Mouse (Mus musculus) midbrain, embryonic 13.5 days (tissue): ENCODE results near the gene Ovol2. TPM values are rescaled to one million over a fixed set of nuclear protein-coding genes. Genes with fewer than 3 reads are reported as not detected.

Experiments used
- ATAC-seq: fragments of 200-750 bp; cut with Nextera tagmentation; 2 replicates; pipeline ENCODE4 v1.8.0; 2017; ENCODE audit warnings: mild to moderate bottlenecking, moderate TSS enrichment, moderate library complexity
- H3K27ac ChIP-seq: fragments of 300-500 bp; sonication (generic); 2 replicates; pipeline ENCODE4 v1.5.1; 2015; ENCODE audit warnings: inconsistent platforms, mild to moderate bottlenecking, moderate library complexity
- H3K27me3 ChIP-seq: fragments of 300-500 bp; sonication (generic); 2 replicates; pipeline ENCODE4 v1.6.1; 2015; ENCODE audit warnings: mild to moderate bottlenecking, inconsistent platforms
- H3K36me3 ChIP-seq: fragments of 300-500 bp; sonication (generic); 2 replicates; pipeline ENCODE4 v1.6.1; 2015; ENCODE audit warnings: mild to moderate bottlenecking, inconsistent platforms
- H3K4me1 ChIP-seq: fragments of 300-500 bp; sonication (generic); replicated peaks from 2 replicates; pipeline ENCODE4 v1.6.1; 2015; ENCODE audit warnings: inconsistent platforms
- H3K4me2 ChIP-seq: fragments of 300-500 bp; sonication (generic); replicated peaks from 2 replicates; pipeline ENCODE4 v1.6.1; 2015; ENCODE audit warnings: moderate library complexity, mild to moderate bottlenecking, inconsistent platforms
- H3K4me3 ChIP-seq: fragments of 300-500 bp; sonication (generic); replicated peaks from 2 replicates; pipeline ENCODE4 v1.5.1; 2015; ENCODE audit warnings: mild to moderate bottlenecking, inconsistent platforms
- H3K9ac ChIP-seq: fragments of 300-500 bp; sonication (generic); replicated peaks from 2 replicates; pipeline ENCODE4 v1.6.1; 2015; ENCODE audit warnings: mild to moderate bottlenecking, inconsistent platforms
- H3K9me3 ChIP-seq: fragments of 300-500 bp; sonication (generic); 2 replicates; pipeline ENCODE4 v1.6.1; 2016; ENCODE audit warnings: mild to moderate bottlenecking, inconsistent platforms
- WGBS: fragments of 180-500 bp; shearing (Covaris S2); methylation state at CpG from one replicate; pipeline ENCODE4 v1.1.7; 2015; 5-methylcytosine and 5-hydroxymethylcytosine counted together
- polyA plus RNA-seq: library from polyadenylated mRNA; unstranded; fragments of >200 nt; fragmentation: Nextera tagmentation; extraction: Ambion mirVana; gene quantifications from 2 replicates; pipeline ENCODE4 v1.2.1, GENCODE M21; 2015

Gene Ovol2
- polyA plus RNA-seq, 1 experiment from 2014 or later = not detected

DNA sequence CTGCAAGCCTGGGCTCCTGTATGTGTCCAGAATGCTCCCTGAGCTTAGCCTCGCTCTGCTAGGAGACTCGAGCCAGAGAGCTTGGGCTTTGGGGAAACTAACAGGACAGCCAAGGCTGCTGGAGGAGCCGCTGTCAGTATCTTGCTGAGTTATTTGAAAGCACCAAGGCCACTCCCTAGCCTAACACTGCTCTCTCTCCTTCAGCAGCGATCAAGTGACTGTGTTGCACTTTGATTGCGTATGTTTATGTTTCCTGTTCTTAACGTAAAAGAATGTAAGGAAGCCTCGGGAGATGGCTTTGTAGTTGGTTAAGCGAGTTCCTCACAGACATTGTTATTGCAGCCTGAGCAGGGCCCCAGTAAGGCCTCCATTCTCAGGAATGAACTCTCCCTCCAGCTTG, 57.2 kb downstream of the Ovol2 start:
- no peak for ATAC-seq
- Histone ChIP-seq H3K4me2 (no peak overlapping the region), H3K4me1 (peaks cover under 1% of the 10 kb centered on the region; the same call in 1 of the 2 replicates), H3K36me3 (peaks cover 19% of the 10 kb centered on the region), H3K27ac (no peak overlapping the region), H3K27me3 (no peaks in the 10 kb centered on the region), H3K9ac (no peak overlapping the region), H3K4me3 (no peak overlapping the region), H3K9me3 (no peaks in the 10 kb centered on the region)
- WGBS = 76% methylated on average over 8 of the region's 8 CpGs

DNA sequence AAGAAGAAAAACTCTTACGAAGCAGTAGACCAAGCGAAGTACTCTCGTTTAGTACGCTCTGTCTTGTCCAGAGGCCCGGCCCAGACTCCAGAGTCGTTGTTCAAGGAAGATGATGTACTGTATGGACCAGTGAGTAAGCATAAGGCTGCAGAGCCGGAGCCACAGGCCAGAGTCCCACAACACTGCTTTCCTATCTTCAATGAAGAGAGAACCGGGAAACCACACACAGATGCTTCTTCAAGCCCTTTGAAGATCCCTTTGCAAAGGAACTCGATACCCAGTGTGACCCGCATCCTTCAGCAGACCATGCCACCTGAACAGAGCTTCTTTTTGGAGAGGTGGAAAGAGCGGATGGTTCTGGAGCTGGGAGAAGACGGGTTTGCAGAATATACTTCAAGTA, 59.9 kb downstream of the Ovol2 start:
- WGBS = 91% methylated on average over 12 of the region's 12 CpGs
- Histone ChIP-seq H3K27me3 (no peaks in the 10 kb centered on the region), H3K4me2 (no peak overlapping the region), H3K4me1 (peaks cover 25% of the 10 kb centered on the region), H3K9me3 (no peaks in the 10 kb centered on the region), H3K4me3 (no peak overlapping the region), H3K27ac (no peak overlapping the region), H3K36me3 (peaks cover 5% of the 10 kb centered on the region), H3K9ac (no peak overlapping the region)
- ATAC-seq = no peak

DNA sequence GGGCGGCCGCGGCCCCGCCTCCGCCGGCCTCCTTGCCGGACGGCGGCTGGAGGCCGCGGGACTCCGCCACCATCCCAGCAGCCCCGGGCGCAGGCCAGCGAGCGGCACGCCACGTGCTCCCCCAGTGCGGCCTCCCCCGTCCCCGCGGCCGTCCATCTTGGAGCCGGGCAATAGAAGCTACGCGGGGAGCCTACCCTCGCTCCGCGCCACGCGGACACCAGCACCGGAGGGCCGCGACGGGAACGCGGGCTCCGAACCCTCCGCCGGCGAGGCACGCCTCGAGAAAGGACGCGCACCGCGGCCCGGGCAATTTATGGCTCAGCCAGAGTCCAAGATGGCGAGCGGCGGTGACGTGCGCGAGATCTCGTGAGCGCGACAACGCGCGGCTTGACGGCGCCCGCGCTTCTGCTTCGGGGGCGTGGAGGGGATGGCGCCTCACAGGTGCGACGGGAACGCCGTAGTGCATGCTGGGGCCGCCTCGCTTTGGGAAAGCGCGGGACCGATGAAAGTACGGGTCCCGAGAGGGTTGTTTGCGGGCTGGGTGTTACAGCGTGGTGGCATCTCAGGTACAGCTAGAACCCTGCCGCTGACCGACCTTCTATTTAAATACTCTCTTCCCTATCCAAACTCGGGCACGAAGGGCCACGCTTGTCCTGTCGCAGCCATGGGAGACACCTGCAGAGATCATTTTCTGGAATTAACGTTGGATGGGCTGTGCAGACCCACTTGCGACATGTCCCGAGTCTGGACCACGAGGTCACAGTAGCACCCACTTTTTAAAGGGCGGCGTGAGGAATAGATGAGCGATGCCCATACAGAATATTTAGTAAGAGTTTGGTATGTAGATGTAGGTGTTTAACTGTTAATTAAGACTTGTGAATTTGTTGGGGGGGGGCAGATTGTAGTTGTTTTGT, 61.2 kb downstream of the Ovol2 start, which contains the start of the genes Mgme1 and Snx5:
Mgme1 (plus strand) TSS at position 157 of the 914 bp plus-strand sequence.
Snx5 (minus strand) TSS at position 400 of the 914 bp plus-strand sequence.
- WGBS = under 1% methylated on average over 80 of the region's 93 CpGs
- Histone ChIP-seq H3K4me1 (peaks cover 33% of the 10 kb centered on the region), H3K4me2 (peak within 1 kb of the TSS; percentile 71), H3K27me3 (no peaks in the 10 kb centered on the region), H3K9me3 (no peaks in the 10 kb centered on the region), H3K9ac (peak within 1 kb of the TSS; percentile 95), H3K27ac (peak within 1 kb of the TSS; percentile 90), H3K36me3 (no peaks in the 10 kb centered on the region), H3K4me3 (peak within 1 kb of the TSS; percentile 92)
- peak; percentile 98 for ATAC-seq

DNA sequence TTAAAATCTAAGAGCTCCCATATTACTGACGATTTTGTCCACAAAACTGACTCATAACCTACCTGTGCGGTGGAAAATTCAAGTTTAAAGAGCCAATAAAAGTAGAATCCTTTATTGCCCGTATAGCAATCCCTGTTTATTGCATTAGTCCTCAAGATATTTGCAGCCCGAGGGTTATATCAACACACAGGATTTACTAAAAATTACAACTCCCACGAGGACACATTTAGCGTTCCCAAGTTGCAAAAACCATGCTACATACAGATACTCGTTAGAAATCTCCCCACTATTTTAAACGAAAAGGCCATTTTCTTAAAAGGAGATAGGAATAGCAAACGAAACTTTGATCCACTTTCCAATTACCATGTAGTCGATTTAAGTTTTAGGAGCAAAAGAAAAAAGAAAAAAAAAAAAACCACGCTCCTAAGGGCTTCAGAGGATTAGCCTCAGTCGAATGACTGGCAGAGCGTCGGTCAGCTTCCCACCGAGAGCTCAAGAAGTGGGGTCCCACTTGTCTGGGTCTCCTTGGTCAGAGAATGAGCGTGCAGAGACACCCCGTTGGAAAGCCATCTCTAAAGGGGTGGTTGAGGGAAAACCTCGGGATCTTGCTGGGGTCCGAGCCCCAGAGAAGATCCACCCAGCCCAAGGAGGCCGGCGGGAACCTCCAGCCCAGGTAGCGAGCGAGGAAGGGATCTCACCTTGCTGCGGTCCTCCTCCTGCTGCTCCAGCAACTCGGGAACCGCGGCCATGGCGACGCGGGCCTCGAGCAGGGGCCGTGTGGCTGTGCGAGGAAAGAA, 62.1 kb downstream of the Ovol2 start:
- peak; percentile 29; the same call in 1 of the 2 replicates for ATAC-seq

DNA sequence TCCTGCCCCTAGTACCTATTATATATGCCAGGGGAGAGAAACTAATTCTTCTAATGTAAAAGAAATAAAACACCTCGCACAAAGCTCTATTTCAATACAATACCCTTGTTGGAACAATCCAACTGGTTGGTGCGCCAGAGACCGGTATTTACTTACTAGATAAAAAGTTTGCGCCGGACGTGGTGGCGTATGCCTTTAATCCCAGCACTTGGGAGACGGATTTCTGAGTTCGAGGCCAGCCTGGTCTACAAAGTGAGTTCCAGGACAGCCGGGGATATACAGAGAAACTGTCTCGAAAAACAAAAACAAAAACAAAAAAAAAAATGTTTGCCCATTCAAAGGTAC, 62.7 kb downstream of the Ovol2 start:
- Histone ChIP-seq H3K9me3 (no peaks in the 10 kb centered on the region), H3K27ac (no peak overlapping the region), H3K4me1 (peaks cover 33% of the 10 kb centered on the region), H3K4me3 (peak overlapping the region; percentile 92), H3K4me2 (peak overlapping the region; percentile 71), H3K36me3 (no peaks in the 10 kb centered on the region), H3K9ac (peak overlapping the region; percentile 95), H3K27me3 (no peaks in the 10 kb centered on the region)
- under 1% methylated on average over 11 of the region's 11 CpGs for WGBS
- no peak for ATAC-seq

More for the DNA sequence above, 62.1 kb downstream of the Ovol2 start:
- Histone ChIP-seq H3K4me2 (peak overlapping the region; percentile 71), H3K27me3 (no peaks in the 10 kb centered on the region), H3K36me3 (no peaks in the 10 kb centered on the region), H3K9ac (peak overlapping the region; percentile 95), H3K9me3 (no peaks in the 10 kb centered on the region), H3K4me1 (peaks cover 33% of the 10 kb centered on the region), H3K27ac (peak overlapping the region; percentile 90), H3K4me3 (peak overlapping the region; percentile 92)
- under 1% methylated on average over 26 of the region's 33 CpGs for WGBS

DNA sequence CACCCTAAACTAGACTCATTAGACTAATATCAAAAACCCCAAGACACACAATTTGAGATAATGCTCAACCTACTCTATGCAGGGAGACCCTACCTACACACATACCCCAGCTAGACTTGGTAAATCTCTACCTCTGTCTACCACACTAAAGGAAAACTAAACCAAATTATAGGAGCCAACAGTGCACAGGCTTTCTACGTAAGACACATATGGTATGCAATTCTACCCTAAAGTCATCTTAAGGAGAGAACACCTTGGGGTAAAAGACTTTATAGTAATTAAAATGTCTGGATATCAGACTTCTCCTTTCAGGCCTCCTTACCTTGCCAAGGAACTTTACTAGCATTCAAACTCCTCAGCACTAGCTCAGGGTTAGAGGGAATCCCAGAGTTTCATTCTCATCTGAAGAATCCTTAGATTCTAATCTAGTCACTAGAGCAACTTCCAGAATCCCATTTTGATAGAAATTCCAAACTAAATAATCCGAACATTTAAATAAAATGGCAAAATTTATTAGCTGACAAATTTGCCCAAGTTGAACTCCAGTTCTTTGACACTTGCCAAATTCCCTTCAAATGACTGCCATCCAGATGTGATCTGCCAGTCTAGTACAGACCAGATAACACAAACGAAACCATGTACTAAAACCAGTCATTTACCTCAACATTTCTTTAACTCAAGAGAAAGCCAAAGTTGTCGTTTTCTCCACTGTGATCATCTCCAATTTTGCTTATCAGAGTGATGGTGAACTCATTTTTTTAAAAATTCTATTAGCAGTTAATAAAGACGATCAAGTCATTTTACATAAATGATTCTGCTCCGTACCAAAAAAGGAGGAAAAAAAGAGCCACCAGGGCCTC, 63.3 kb downstream of the Ovol2 start:
- WGBS = 10% methylated on average over 6 of the region's 6 CpGs

DNA sequence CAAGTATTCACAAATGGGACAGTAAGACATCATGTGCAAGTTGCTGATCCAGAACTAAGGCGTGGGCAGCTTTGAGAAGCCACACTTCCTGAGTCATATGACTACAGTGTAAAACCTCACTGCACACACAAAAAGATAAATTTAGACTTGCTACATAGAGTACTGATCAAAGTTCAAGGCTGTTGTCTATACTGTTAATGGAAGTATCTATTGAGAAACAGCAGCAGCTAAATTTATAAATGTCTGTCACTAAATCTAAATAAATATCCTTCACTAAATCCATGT, 64.3 kb downstream of the Ovol2 start:
- no peak overlapping the region for H3K9ac ChIP-seq
- no peaks in the 10 kb centered on the region for H3K36me3 ChIP-seq
- peaks cover 33% of the 10 kb centered on the region for H3K4me1 ChIP-seq
- peak overlapping the region; percentile 71; the same call in 1 of the 2 replicates for H3K4me2 ChIP-seq
- 55% methylated on average over 1 of the region's 1 CpGs for WGBS
- no peaks in the 10 kb centered on the region for H3K9me3 ChIP-seq
- H3K4me3 ChIP-seq = no peak overlapping the region
- no peak for ATAC-seq
- no peaks in the 10 kb centered on the region for H3K27me3 ChIP-seq
- H3K27ac ChIP-seq = no peak overlapping the region

More for the DNA sequence above, 63.3 kb downstream of the Ovol2 start:
- no peaks in the 10 kb centered on the region for H3K9me3 ChIP-seq
- peak overlapping the region; percentile 92 for H3K4me3 ChIP-seq
- peaks cover 33% of the 10 kb centered on the region for H3K4me1 ChIP-seq
- ATAC-seq = no peak
- H3K36me3 ChIP-seq = no peaks in the 10 kb centered on the region
- H3K4me2 ChIP-seq = peak overlapping the region; percentile 71
- peak overlapping the region; percentile 95 for H3K9ac ChIP-seq
- no peaks in the 10 kb centered on the region for H3K27me3 ChIP-seq
- H3K27ac ChIP-seq = no peak overlapping the region

DNA sequence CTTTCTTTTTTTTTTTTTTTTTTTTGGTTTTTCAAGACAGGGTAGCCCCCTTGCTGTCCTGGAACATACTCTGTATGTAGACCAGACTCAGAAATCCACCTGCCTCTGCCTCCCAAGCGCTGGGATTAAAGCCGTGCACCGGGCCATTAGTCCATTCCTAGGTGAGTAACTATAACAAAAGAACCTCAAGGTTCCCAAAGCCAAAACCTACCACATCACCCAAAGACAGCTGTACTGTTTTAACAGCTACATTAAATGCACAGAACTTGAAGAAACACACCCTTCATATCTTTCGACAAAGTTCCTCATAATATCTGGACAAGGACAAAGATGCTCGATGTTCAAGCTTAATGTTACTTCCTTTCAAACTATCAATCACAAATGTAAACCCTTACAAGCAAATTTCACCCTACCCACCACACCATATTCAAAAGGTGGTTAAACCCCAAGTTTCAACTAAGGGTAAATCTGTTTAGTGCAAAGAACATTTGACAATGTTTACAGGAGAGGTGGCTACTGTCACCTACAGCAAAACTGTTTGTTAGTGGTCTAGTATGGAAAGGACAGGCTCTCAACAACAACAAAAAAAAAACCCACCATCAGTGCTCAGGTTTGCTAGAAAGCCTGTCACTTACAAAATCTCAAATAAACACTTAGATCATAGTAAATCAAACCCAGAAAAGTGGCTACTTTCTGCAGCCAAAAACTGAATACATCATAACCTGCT, 64.8 kb downstream of the Ovol2 start:
- H3K4me2 ChIP-seq = peak overlapping the region; percentile 13; the same call in 1 of the 2 replicates
- peaks cover 33% of the 10 kb centered on the region for H3K4me1 ChIP-seq
- no peak overlapping the region for H3K27ac ChIP-seq
- ATAC-seq = no peak
- H3K4me3 ChIP-seq = no peak overlapping the region
- H3K27me3 ChIP-seq = no peaks in the 10 kb centered on the region
- no peak overlapping the region for H3K9ac ChIP-seq
- H3K9me3 ChIP-seq = no peaks in the 10 kb centered on the region
- H3K36me3 ChIP-seq = no peaks in the 10 kb centered on the region
- WGBS = 57% methylated on average over 5 of the region's 5 CpGs

DNA sequence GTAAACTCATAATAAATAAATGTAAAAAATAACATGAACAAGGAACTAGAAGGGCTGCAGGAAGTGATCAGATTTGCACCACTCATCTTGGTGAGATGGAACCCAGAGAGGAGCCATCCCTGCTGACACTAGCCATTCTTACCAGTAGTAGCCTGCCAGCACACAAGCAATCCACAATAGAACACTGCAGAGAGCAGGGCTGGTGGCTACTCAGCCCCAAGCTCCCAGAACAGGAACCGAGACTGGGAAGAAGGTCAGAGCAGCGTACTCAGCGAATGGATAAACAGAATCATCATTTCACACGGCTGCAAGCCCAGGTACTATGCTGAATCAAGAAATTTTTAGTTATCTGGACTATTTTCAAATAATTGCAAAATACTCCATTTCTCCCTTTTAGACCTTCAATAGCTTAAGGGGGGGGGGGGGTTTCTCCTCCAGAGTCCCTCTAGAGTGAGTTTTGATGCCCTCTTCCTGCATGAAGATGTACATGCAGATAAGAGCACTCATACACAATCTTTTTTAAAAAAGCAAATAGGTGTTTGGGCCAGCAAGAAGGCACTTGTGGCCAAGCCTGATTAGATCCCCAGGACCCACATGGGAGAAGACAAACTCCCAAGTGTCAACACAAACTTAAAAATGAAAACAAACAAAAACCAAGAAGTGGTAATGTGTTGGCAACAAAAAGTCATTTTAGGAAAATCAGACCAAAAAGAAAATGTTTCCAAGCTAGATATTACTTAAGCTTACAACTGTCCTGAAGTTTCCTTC, 65.8 kb downstream of the Ovol2 start:
- ATAC-seq = no peak
- 50% methylated on average over 4 of the region's 4 CpGs for WGBS
- no peak overlapping the region for H3K9ac ChIP-seq

DNA sequence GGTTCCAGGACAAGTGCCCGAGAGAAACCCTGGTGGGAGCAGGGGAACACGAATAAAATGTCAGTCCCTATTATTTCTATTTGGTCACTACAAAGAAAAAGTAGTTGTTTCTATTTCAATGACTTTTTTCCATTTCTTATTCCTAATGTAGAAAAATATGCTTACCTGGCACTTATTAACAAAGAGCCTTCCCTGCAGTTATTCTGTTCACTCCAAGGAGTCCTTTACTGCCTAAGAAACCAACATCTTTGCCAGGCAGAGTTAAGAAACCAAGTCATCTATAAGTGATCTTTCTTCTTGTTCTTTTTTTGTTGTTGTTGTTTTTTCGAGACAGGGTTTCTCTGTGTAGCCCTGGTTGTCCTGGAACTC, 66.8 kb downstream of the Ovol2 start:
- no peak for ATAC-seq
- Histone ChIP-seq H3K9me3 (no peaks in the 10 kb centered on the region), H3K27ac (no peak overlapping the region), H3K27me3 (no peaks in the 10 kb centered on the region), H3K4me2 (no peak overlapping the region), H3K4me1 (peaks cover 33% of the 10 kb centered on the region), H3K9ac (no peak overlapping the region), H3K4me3 (no peak overlapping the region), H3K36me3 (peaks cover 12% of the 10 kb centered on the region; the same call in 1 of the 2 replicates)
- WGBS = 74% methylated on average over 3 of the region's 3 CpGs

More for the DNA sequence above, 65.8 kb downstream of the Ovol2 start:
- Histone ChIP-seq H3K27me3 (no peaks in the 10 kb centered on the region), H3K27ac (no peak overlapping the region), H3K9me3 (no peaks in the 10 kb centered on the region), H3K4me3 (no peak overlapping the region), H3K4me1 (peaks cover 33% of the 10 kb centered on the region), H3K36me3 (0 out of 2 replicates have a peak, but pooled peaks cover 5% of the 10 kb centered on the region), H3K4me2 (no peak overlapping the region)
